Mouse (Mus musculus) heart, embryonic 11.5 days (tissue): ENCODE results near the gene Adgra3. TPM values are rescaled to one million over a fixed set of nuclear protein-coding genes. Genes with fewer than 3 reads are reported as not detected.
A peak's percentile ranks its signal among the peaks of the same experiment; 100 is the strongest.

Source experiments
- ATAC-seq: fragments of 200-750 bp; cut with Nextera tagmentation; replicated peaks from 2 replicates; pipeline ENCODE4 v1.8.0; 2017; ENCODE audit warnings: moderate library complexity; ENCODE audit not compliant: insufficient number of reproducible peaks, low FRiP score, low TSS enrichment
- H3K27ac ChIP-seq: fragments of 300-500 bp; sonication (generic); 2 replicates; pipeline ENCODE4 v1.5.1; 2014; ENCODE audit warnings: mild to moderate bottlenecking, low read depth, low read length
- H3K27me3 ChIP-seq: fragments of 300-500 bp; sonication (generic); 2 replicates; pipeline ENCODE4 v1.6.1; 2014; ENCODE audit warnings: mild to moderate bottlenecking, low read length, mixed read lengths; ENCODE audit not compliant: control insufficient read depth, insufficient read depth
- H3K36me3 ChIP-seq: fragments of 300-500 bp; sonication (generic); 2 replicates; pipeline ENCODE4 v1.6.1; 2014; ENCODE audit warnings: mild to moderate bottlenecking, low read length, moderate library complexity, mixed read lengths; ENCODE audit not compliant: control insufficient read depth, insufficient read depth
- H3K4me1 ChIP-seq: fragments of 300-500 bp; sonication (generic); 2 replicates; pipeline ENCODE4 v1.6.1; 2014; ENCODE audit warnings: low read length; ENCODE audit not compliant: control insufficient read depth, insufficient read depth
- H3K4me2 ChIP-seq: fragments of 300-500 bp; sonication (generic); 2 replicates; pipeline ENCODE4 v1.6.1; 2014; ENCODE audit warnings: mild to moderate bottlenecking, moderate library complexity
- H3K4me3 ChIP-seq: fragments of 300-500 bp; sonication (generic); 2 replicates; pipeline ENCODE4 v1.5.1; 2014; ENCODE audit warnings: low read depth, low read length
- H3K9ac ChIP-seq: fragments of 300-500 bp; sonication (generic); 2 replicates; pipeline ENCODE4 v1.6.1; 2014; ENCODE audit warnings: mild to moderate bottlenecking, low read depth, low read length, moderate library complexity
- H3K9me3 ChIP-seq: fragments of 300-500 bp; sonication (generic); replicated peaks from 2 replicates; pipeline ENCODE4 v1.6.1; 2016; ENCODE audit warnings: low read length; ENCODE audit not compliant: control insufficient read depth
- WGBS: fragments of 180-500 bp; shearing (Covaris S2); extraction: QIAGEN DNeasy Blood & Tissue Kit; methylation state at CpG from one replicate; pipeline ENCODE4 v1.1.7; 2014; ENCODE audit not compliant: insufficient replicate concordance; 5-methylcytosine and 5-hydroxymethylcytosine counted together
- polyA plus RNA-seq: library from polyadenylated mRNA; unstranded; fragments of >200 nt; fragmentation: Nextera tagmentation; extraction: Ambion mirVana; gene quantifications from 2 replicates; pipeline ENCODE4 v1.2.1, GENCODE M21; 2014

Adgra3 gene
- polyA plus RNA-seq, 1 experiment from 2014 or later = 18.6 TPM

DNA sequence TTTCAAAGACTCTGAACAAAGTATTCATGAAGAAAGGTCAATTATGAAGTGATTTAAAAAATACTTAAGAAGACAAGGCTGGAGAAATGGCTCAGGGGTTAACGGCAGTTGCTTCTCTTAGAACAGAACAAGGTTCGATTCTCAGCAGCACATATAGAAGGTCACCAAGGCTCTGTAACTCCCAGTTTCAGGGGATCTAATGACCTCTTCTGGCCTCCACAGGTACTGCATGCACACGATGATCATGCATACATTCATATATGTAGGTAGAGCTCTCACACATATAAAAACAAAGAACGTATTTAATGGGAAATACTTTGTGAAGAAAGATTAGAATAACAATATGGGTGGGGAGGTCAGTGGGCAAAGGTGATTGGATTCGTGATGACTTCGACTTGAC is 56.5 kb downstream of the Adgra3 start:
- no peaks in the 10 kb centered on the region for H3K27me3 ChIP-seq
- H3K4me2 ChIP-seq = no peak overlapping the region
- H3K27ac ChIP-seq = no peak overlapping the region
- H3K4me1 ChIP-seq = peaks cover 4% of the 10 kb centered on the region; the same call in 1 of the 2 replicates
- H3K36me3 ChIP-seq = no peaks in the 10 kb centered on the region
- 80% methylated on average over 6 of the region's 6 CpGs for WGBS
- H3K9ac ChIP-seq = no peak overlapping the region
- no peak for ATAC-seq
- no peaks in the 10 kb centered on the region for H3K9me3 ChIP-seq
- H3K4me3 ChIP-seq = no peak overlapping the region

DNA sequence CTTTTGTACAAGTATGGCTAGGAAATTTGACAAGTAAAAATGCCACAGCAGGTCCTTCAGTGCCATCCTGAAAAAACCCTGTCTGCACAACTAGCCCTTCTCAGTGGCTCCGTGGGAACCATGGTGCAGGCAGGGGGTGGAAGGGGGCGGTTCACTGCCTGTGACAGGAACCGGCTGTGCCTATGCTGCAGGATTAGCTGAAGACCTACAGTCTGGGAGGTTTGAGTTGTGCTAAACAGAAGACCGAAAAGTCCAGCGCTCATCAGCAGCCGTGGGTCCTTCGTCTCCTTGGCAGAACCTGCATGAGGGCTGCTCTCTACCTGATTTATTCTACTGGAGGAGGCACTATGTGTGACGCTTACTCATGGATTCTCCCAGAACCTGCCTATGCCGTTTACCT is 59.0 kb downstream of the Adgra3 start:
- Histone ChIP-seq H3K4me3 (no peak overlapping the region), H3K27me3 (no peaks in the 10 kb centered on the region), H3K27ac (no peak overlapping the region), H3K36me3 (no peaks in the 10 kb centered on the region), H3K9ac (no peak overlapping the region), H3K4me1 (peaks cover 8% of the 10 kb centered on the region; the same call in 1 of the 2 replicates), H3K9me3 (no peaks in the 10 kb centered on the region), H3K4me2 (no peak overlapping the region)
- 66% methylated on average over 9 of the region's 9 CpGs for WGBS
- ATAC-seq = peak; percentile 55; the same call in 1 of the 2 replicates

DNA sequence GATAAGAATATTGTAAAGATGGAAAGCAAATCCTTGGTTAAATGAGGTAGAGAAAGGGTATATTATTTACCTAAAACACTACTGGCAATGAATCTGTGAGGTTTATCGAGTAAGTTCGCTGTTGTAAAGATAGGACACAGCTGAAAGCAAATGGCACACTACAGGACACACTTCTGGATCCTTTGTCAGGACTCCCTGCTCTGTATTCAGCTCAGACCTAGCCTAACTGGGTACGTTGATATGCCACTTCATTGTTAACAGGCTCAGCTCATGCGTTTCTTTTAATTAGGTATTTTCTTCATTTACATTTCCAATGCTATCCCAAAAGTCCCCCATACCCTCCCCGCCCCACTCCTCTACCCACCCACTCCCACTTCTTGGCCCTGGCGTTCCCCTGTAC is 61.8 kb downstream of the Adgra3 start:
- H3K9ac ChIP-seq = no peak overlapping the region
- H3K27me3 ChIP-seq = no peaks in the 10 kb centered on the region
- H3K9me3 ChIP-seq = no peaks in the 10 kb centered on the region
- 76% methylated on average over 6 of the region's 6 CpGs for WGBS
- H3K4me2 ChIP-seq = no peak overlapping the region
- no peaks in the 10 kb centered on the region for H3K36me3 ChIP-seq
- peaks cover 8% of the 10 kb centered on the region; the same call in 1 of the 2 replicates for H3K4me1 ChIP-seq
- no peak overlapping the region for H3K27ac ChIP-seq
- ATAC-seq = no peak
- no peak overlapping the region for H3K4me3 ChIP-seq

DNA sequence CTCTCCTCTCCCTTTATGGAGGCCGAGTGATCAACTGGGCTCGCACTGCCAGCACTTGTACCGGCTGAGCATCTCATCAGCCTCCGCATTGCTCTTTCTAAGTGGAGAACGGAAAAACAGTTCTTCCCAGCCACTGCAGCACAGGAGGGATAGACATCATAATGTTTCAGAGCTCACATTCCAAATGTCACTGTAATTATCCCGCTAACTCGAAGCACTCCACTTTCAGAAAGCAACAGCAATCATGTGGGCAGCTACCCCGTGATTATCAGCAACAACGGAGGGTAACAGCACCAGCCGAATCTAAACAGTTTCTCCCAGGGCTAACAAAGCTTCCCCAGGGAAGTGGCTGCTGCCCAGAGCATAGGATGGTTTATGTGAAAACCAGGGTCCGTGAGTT is 62.3 kb downstream of the Adgra3 start:
- Histone ChIP-seq H3K4me2 (no peak overlapping the region; the same call in 1 of the 2 replicates), H3K36me3 (no peaks in the 10 kb centered on the region), H3K27me3 (no peaks in the 10 kb centered on the region), H3K4me3 (no peak overlapping the region), H3K4me1 (peaks cover 8% of the 10 kb centered on the region; the same call in 1 of the 2 replicates), H3K9me3 (no peaks in the 10 kb centered on the region), H3K27ac (0 out of 2 replicates have a peak overlapping the region, but pooled peaks have one; percentile 5), H3K9ac (no peak overlapping the region)
- ATAC-seq = no peak
- WGBS = 54% methylated on average over 11 of the region's 11 CpGs

DNA sequence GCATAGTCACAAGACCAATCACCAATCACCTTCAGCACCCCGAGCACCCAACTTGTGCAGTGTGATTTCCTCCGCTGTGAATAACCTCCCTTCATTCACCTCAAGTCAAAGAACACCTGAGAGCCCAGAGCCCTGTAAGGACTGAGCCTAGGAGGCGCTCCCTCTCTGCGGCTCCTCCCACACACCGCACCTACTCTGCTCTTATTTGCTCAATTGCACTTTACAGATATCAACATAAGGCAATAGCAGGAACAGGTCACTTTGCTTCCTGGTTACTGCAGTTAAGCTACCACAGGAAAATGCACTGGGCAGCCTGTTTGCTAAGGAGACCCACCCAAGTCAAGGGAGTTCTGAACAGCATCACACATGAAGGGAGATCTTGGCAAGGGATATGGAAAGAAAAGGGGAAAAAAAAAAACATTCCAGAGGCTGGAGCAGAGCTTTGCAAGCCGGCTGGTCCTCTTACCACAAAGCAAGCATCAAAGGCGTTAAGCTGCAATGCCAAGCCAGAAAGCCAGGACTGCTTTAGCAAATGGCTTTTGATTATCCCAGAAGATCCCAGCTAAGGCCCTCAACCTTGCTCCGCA is 68.0 kb downstream of the Adgra3 start:
- Histone ChIP-seq H3K9ac (no peak overlapping the region), H3K9me3 (no peaks in the 10 kb centered on the region), H3K27ac (no peak overlapping the region), H3K36me3 (no peaks in the 10 kb centered on the region), H3K4me2 (no peak overlapping the region), H3K4me1 (no peaks in the 10 kb centered on the region), H3K27me3 (no peaks in the 10 kb centered on the region), H3K4me3 (no peak overlapping the region)
- ATAC-seq = no peak
- 82% methylated on average over 8 of the region's 8 CpGs for WGBS

DNA sequence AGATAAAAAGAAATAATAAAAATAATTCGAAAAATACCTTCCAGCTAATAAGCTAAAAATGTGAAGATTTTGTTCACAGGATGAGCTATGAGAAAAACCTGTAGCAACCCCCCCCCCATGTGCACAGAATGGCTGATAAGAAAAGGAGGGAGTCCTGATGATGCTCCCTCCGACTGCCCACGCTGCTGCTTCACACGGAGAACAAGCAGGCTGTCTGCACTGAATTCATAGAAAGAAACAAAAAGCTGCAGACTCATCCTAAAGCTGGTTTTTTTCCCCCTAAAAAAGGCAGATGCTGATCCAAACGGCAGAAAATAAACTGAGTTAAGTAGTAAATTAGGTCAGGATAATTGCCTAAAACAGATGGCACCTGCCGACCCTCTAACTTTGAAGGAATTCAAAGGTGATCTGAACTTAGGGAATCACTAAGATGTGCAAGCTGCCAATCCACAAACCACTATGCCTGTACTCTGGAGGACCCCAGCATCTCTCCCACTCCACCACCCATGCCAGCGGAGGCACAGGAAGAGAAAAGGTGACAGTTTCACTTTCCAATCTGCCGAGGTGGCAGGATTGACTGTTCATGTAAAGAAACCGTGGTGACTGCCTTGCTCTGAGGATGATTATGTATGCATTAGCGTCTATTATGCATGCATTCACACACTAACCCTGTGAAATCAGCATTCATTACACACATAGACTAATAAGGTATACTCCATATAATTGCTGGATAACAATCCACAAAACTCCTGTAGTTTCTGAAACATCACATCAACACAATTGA is 70.6 kb downstream of the Adgra3 start:
- WGBS = 81% methylated on average over 10 of the region's 10 CpGs
- no peak for ATAC-seq

DNA sequence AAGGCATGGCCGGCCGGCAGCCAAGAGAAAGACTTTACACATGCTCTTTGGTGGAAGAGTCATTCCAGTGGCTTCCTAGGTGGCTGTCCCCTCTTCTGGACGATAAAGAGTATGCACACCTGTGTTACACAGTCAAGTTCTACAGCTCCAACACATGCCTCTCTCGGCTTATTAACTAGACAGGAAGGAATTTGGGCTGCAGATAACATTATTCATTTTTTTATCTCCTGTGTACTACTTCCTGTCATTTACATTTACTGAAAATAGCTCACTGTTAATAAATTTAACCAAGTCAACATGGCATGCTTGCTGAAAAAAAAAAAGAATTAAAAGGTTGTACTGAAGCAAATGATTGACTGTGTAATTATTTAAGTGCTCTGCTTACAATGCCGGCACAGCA is 78.1 kb downstream of the Adgra3 start:
- Histone ChIP-seq H3K4me2 (no peak overlapping the region), H3K27ac (no peak overlapping the region), H3K9ac (no peak overlapping the region), H3K4me3 (no peak overlapping the region), H3K27me3 (no peaks in the 10 kb centered on the region), H3K4me1 (peaks cover 3% of the 10 kb centered on the region; the same call in 1 of the 2 replicates), H3K9me3 (no peaks in the 10 kb centered on the region), H3K36me3 (peaks cover 7% of the 10 kb centered on the region)
- ATAC-seq = no peak
- WGBS = 66% methylated on average over 5 of the region's 5 CpGs

More for the DNA sequence above, 70.6 kb downstream of the Adgra3 start:
- Histone ChIP-seq H3K9me3 (no peaks in the 10 kb centered on the region), H3K27me3 (no peaks in the 10 kb centered on the region), H3K27ac (no peak overlapping the region), H3K4me2 (no peak overlapping the region), H3K36me3 (no peaks in the 10 kb centered on the region), H3K9ac (no peak overlapping the region), H3K4me1 (peaks cover 3% of the 10 kb centered on the region; the same call in 1 of the 2 replicates), H3K4me3 (no peak overlapping the region)

DNA sequence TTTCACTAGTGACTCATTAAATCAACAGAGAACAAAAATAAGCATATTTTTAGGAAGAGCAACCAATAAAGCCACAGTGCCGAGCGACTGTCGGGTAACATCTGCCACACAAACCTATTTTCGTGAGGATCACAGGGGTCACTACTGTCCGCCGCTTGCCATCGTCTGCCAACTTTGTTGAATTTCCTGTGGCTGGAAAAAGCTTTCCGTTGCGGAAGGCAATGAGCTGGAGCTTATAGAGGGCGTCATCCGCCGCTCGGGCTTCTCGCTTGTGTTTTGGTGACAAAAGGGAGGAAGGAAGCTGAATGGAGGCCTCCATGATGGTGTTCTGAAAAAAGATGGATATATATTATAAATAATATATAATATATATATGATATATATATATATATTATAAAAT is 79.6 kb downstream of the Adgra3 start:
- Histone ChIP-seq H3K9ac (no peak overlapping the region), H3K4me3 (no peak overlapping the region), H3K4me2 (no peak overlapping the region), H3K27ac (no peak overlapping the region), H3K27me3 (no peaks in the 10 kb centered on the region), H3K36me3 (peaks cover 7% of the 10 kb centered on the region), H3K4me1 (peaks cover 3% of the 10 kb centered on the region; the same call in 1 of the 2 replicates), H3K9me3 (no peaks in the 10 kb centered on the region)
- 87% methylated on average over 14 of the region's 14 CpGs for WGBS
- no peak for ATAC-seq
